Mouse (Mus musculus) forebrain, embryonic 15.5 days (tissue): ENCODE results near the gene Tiam1. TPM values are rescaled to one million over a fixed set of nuclear protein-coding genes. Genes with fewer than 3 reads are reported as not detected.

Source experiments
- ATAC-seq: fragments of 200-750 bp; cut with Nextera tagmentation; replicated peaks from 2 replicates; pipeline ENCODE4 v1.8.0; 2017; ENCODE audit warnings: mild to moderate bottlenecking, moderate TSS enrichment, moderate library complexity
- H3K27ac ChIP-seq: fragments of 300-500 bp; sonication (generic); replicated peaks from 2 replicates; pipeline ENCODE4 v1.5.1; 2015; ENCODE audit warnings: mild to moderate bottlenecking, inconsistent platforms
- H3K27me3 ChIP-seq: fragments of 300-500 bp; sonication (generic); 2 replicates; pipeline ENCODE4 v1.6.1; 2015; ENCODE audit warnings: inconsistent platforms
- H3K36me3 ChIP-seq: fragments of 300-500 bp; sonication (generic); 2 replicates; pipeline ENCODE4 v1.6.1; 2015; ENCODE audit warnings: mild to moderate bottlenecking, inconsistent platforms
- H3K4me1 ChIP-seq: fragments of 300-500 bp; sonication (generic); 2 replicates; pipeline ENCODE4 v1.6.1; 2015; ENCODE audit warnings: inconsistent platforms
- H3K4me2 ChIP-seq: fragments of 300-500 bp; sonication (generic); replicated peaks from 2 replicates; pipeline ENCODE4 v1.6.1; 2015; ENCODE audit warnings: mild to moderate bottlenecking, inconsistent platforms
- H3K4me3 ChIP-seq: fragments of 300-500 bp; sonication (generic); 2 replicates; pipeline ENCODE4 v1.5.1; 2015; ENCODE audit warnings: mild to moderate bottlenecking, inconsistent platforms
- H3K9ac ChIP-seq: fragments of 300-500 bp; sonication (generic); replicated peaks from 2 replicates; pipeline ENCODE4 v1.6.1; 2015; ENCODE audit warnings: mild to moderate bottlenecking, inconsistent platforms
- H3K9me3 ChIP-seq: fragments of 300-500 bp; sonication (generic); 2 replicates; pipeline ENCODE4 v1.6.1; 2016; ENCODE audit warnings: inconsistent platforms
- whole genome bisulfite sequencing: fragments of 180-500 bp; shearing (Covaris S2); methylation state at CpG from one replicate; pipeline ENCODE4 v1.1.7; 2015; ENCODE audit warnings: mixed read lengths; 5-methylcytosine and 5-hydroxymethylcytosine counted together
- polyA plus RNA-seq: library from polyadenylated mRNA; unstranded; fragments of >200 nt; fragmentation: Nextera tagmentation; extraction: Ambion mirVana; gene quantifications from 2 replicates; pipeline ENCODE4 v1.2.1, GENCODE M21; 2015

Tiam1 gene
- polyA plus RNA-seq, 1 experiment from 2014 or later = 35.1 TPM

DNA sequence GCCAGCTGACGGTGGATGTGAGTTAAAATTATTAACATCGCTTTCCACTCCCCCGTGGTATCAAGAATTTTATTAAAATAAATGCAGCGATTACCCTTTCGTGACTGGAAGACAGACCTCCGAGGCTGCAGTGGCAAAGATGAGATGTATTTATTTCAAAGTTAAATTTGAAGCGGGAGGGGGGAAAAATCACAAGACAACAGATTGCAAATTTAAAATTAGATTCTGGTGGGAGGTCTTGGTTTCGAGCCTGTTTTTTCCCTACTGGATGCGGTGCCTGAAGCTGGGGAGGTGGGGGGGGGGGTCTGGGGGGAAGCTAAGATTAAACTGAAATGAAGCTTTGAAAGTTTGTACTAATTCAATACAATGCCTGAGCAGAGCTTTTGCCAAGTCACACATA lies 235.9 kb downstream of the Tiam1 start:
- H3K4me2 ChIP-seq = no peak overlapping the region
- peaks cover 30% of the 10 kb centered on the region for H3K4me1 ChIP-seq
- H3K27ac ChIP-seq = no peak overlapping the region
- 54% methylated on average over 9 of the region's 9 CpGs for WGBS
- no peaks in the 10 kb centered on the region for H3K36me3 ChIP-seq
- no peaks in the 10 kb centered on the region for H3K9me3 ChIP-seq
- no peak for ATAC-seq
- H3K9ac ChIP-seq = no peak overlapping the region
- H3K27me3 ChIP-seq = no peaks in the 10 kb centered on the region
- no peak overlapping the region for H3K4me3 ChIP-seq

DNA sequence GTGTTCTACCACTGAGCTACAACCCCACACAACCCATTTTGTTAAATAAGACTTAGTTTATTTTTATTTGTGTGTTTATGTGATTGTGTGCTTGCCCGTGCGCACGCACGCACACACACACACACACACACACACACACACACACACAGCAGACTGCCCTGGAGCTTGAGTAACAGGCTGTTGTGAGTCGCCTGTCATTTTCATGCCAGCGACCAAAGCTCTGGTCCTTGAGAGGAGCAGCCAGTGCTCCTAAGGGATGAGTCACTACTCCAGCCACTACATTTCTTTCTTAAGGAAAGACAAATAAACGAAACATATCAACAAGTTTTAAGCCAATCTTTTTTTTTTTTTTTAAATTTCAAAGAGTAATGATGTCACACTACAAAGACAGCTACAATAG lies 236.7 kb downstream of the Tiam1 start:
- H3K27ac ChIP-seq = no peak overlapping the region
- no peak overlapping the region for H3K4me2 ChIP-seq
- peaks cover 30% of the 10 kb centered on the region for H3K4me1 ChIP-seq
- H3K36me3 ChIP-seq = no peaks in the 10 kb centered on the region
- no peaks in the 10 kb centered on the region for H3K9me3 ChIP-seq
- 90% methylated on average over 7 of the region's 7 CpGs for WGBS
- no peak overlapping the region for H3K4me3 ChIP-seq
- ATAC-seq = no peak
- H3K27me3 ChIP-seq = no peaks in the 10 kb centered on the region
- no peak overlapping the region for H3K9ac ChIP-seq

DNA sequence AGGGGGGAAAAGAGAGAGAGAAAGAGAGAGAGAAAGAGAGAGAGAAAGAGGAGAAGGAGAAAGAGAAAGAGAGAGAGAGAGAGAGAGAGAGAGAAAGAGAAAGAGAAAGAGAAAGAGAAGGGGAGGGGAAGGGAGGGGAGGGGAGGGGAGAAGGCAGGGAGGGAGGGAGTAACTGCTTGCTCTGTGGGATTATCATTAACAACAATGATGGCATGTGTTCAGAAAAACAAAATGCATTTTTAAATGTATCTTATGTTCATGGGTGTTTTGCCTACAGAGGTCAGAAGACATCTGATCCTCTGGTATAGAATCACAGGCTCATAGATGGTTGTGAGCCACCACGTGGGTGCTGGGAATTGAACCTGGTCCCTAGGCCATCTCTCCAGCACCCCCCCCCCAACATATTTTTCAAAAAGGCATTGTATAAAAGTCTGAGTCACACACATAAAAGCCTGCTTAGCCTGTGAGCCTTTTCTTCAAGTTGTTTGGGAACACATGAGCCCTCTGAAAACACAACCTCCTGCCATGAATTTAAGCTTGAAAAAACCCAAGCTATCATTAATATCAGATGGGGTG lies 237.8 kb downstream of the Tiam1 start:
- Histone ChIP-seq H3K4me1 (peaks cover 34% of the 10 kb centered on the region), H3K36me3 (no peaks in the 10 kb centered on the region), H3K4me3 (no peak overlapping the region), H3K9me3 (no peaks in the 10 kb centered on the region), H3K27ac (no peak overlapping the region), H3K9ac (no peak overlapping the region), H3K27me3 (no peaks in the 10 kb centered on the region), H3K4me2 (no peak overlapping the region)
- ATAC-seq = no peak
- WGBS = 86% methylated on average over 1 of the region's 1 CpGs

DNA sequence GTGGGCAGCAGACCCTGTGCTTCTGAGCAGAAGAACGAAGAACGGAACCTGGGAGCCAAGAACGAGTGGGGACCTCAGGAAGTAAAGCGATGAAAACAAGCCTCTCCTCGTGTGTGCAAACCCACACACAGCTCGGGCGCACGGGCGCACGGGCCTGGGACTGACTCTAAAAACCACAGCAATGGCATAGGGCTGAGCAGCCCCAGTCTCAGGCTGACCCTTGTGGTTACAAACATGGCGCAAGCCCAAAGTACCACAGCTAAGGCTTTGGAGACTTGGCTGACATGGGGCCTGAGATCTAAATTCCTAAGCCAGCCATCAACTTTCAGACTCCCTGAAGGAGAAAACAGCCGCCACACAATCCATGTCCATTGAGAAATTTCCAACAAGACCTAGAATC lies 239.4 kb downstream of the Tiam1 start:
- Histone ChIP-seq H3K9me3 (no peaks in the 10 kb centered on the region), H3K27me3 (no peaks in the 10 kb centered on the region)
- 94% methylated on average over 12 of the region's 12 CpGs for WGBS

DNA sequence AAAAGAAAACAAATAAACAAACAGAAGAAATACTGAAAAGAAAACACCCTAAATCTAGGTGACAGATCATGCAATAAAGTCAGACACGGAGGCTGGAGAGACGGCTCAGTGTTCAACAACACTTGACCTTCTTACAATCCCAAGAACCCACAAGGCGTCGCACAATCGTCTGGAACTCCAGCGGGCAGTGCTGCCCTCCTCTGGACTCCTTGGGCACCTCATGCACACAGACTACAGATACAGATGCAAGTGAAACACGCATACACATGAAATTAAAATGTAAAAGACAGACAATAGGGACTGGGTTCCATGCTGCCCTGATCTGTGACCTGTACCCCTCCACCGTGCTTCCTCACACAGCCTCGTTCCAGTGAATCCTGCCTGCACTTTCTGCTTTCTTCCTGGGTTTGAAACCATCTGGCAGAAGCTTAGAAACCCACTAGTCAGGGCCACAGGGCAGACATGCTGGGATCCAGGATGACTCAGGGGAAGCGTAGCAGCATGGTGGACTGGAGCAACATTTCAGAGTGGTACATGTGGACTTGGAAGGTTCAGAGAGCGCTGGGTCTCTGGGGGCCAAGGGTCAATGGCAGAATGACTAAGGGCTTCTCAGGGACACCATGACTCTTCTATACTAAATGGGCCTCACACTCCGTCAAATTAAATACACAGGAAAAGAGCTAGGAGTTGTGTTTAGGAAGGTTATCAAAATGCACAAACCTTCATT lies 240.8 kb downstream of the Tiam1 start:
- H3K27ac ChIP-seq = no peak overlapping the region
- H3K27me3 ChIP-seq = no peaks in the 10 kb centered on the region
- H3K4me1 ChIP-seq = peaks cover 32% of the 10 kb centered on the region
- ATAC-seq = no peak
- H3K9me3 ChIP-seq = no peaks in the 10 kb centered on the region
- H3K4me3 ChIP-seq = no peak overlapping the region
- 89% methylated on average over 12 of the region's 12 CpGs for WGBS
- no peak overlapping the region for H3K4me2 ChIP-seq
- H3K36me3 ChIP-seq = no peaks in the 10 kb centered on the region
- H3K9ac ChIP-seq = no peak overlapping the region

More for the DNA sequence above, 239.4 kb downstream of the Tiam1 start:
- peaks cover 37% of the 10 kb centered on the region for H3K4me1 ChIP-seq
- H3K4me3 ChIP-seq = no peak overlapping the region
- no peak overlapping the region for H3K27ac ChIP-seq
- no peak overlapping the region for H3K4me2 ChIP-seq
- no peak for ATAC-seq
- H3K36me3 ChIP-seq = no peaks in the 10 kb centered on the region
- H3K9ac ChIP-seq = no peak overlapping the region

DNA sequence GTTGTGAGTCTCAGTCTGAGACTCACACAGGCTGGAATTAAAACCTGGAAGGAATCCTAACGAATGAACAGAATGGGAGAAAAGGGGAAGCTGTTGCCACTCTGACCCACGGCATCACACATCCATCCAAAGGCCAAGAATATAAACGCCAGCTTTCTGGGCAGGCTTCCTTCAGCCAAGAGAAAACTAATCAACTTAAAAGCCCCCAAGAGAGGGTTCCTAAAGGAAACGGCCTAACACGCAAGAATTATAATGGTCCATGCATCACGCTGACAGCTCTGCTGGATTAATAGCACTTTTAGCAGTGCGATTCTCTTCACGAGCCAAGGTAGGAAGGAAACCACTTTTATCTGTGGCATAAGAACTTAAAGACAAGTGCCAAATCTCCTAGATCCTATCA lies 242.9 kb downstream of the Tiam1 start:
- Histone ChIP-seq H3K36me3 (no peaks in the 10 kb centered on the region), H3K4me2 (no peak overlapping the region), H3K9ac (no peak overlapping the region), H3K27ac (no peak overlapping the region), H3K4me1 (peaks cover 39% of the 10 kb centered on the region), H3K4me3 (no peak overlapping the region), H3K9me3 (no peaks in the 10 kb centered on the region), H3K27me3 (no peaks in the 10 kb centered on the region)
- whole genome bisulfite sequencing = 29% methylated on average over 8 of the region's 8 CpGs
- ATAC-seq = no peak

DNA sequence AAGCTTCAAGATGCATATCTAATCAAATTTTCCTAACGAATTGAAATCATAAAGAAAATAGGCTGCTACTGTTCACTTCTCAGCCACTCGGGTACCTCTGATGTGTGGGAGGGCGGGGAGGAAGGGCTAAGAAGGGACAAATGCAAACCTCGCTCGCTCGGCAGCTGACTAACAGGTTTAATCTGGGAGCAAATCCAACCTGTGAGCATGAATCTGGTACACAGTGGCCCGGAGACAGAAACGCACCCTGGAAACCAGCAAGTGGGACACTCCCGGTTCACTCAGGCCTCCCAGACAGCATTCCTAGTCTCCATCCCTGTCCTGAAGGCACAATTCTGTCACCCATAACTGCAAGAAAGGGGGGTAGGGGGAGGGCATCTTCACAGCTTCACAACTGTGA lies 244.4 kb downstream of the Tiam1 start:
- 41% methylated on average over 9 of the region's 9 CpGs for WGBS
- Histone ChIP-seq H3K4me1 (peaks cover 39% of the 10 kb centered on the region), H3K9ac (no peak overlapping the region), H3K4me2 (no peak overlapping the region), H3K36me3 (no peaks in the 10 kb centered on the region), H3K27ac (no peak overlapping the region), H3K4me3 (no peak overlapping the region), H3K9me3 (no peaks in the 10 kb centered on the region), H3K27me3 (no peaks in the 10 kb centered on the region)
- ATAC-seq = no peak

DNA sequence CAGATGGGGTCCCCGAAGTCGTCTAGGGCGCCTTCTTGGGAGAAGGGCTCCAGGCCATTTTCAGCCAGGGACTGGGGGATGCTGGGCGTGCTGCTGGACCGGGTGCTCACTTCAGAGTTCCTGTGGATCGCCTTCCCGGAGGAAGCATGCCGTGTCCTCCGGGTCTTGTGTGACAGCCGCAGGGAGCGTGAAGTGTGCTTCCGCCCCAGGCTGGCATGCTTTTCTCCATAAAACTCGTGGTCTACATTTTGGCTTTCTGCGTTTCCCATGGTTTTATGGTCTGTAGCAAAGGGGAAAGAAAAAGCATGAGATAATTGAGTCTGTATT lies 245.3 kb downstream of the Tiam1 start:
- peak overlapping the region; percentile 21 for H3K4me2 ChIP-seq
- H3K27me3 ChIP-seq = no peaks in the 10 kb centered on the region
- H3K4me3 ChIP-seq = no peak overlapping the region
- no peaks in the 10 kb centered on the region for H3K36me3 ChIP-seq
- no peak overlapping the region for H3K9ac ChIP-seq
- peaks cover 39% of the 10 kb centered on the region for H3K4me1 ChIP-seq
- no peaks in the 10 kb centered on the region for H3K9me3 ChIP-seq
- H3K27ac ChIP-seq = peak overlapping the region; percentile 65
- WGBS = 91% methylated on average over 14 of the region's 14 CpGs
- no peak for ATAC-seq

DNA sequence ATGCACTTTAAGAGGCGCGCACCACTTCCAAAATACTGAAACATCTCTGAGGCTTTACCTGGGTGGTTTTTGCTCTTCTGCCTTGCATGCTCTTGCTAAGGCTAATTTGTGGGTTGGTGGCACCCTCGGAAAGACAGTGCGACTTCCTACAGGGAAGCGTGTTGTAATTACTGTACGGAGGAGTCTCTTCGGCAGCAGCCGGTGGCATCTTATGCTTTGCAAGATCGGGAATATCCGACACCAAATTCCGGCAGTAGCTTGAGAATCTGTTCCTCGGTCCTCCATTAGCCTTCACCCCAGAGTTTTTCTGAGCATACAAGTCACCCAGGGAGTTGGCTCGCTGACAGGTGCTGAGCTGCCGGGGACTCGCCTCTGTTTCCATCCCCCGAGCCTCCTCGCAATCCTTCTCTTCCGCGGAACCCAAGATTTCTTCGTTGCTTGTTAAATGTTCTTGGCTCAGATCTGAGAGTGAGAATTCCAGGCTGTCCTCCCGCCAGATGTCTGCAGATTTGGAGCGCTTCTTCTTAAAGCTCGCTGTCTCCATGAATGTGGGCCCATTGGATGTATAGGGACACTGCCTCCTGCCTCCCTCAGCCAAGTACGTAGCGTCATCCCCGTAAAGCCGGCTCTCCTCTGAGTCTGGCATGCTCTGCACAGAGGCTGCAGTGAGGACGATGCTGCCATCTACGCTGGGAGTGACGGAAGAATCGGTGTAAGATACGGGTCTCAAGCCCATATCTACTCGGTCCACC lies 245.8 kb downstream of the Tiam1 start:
- peak overlapping the region; percentile 65 for H3K27ac ChIP-seq

DNA sequence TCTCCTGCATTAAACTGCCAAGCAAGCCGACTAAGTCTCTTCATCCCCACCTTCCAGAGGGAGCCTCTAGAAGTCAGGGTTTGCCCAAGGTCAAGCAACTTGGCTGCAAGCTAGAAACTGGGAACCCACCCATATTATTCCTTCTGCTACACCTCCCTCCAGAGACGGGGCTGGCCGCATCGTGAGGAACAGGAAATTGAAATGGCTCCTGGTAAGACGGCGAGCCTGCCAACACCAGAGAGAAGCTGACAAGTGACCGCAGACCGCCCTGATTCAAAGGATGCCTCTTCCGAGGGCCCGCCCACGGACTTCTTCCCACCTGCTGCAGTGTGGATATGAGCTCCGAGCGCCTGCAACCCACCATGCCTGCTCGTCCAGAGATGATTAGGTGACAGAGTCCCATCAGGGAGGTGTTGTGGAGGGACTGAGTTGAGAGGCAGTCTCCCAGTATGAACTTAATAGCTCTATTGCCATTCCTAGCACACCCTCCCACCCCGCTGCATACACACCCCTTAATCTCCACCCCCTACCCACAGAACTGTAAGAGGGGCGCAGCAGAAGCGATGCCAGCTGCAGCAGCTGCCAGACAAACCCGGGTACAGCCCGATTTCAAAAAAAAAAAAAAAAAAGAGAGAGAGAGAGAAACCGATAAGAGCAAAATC lies 246.6 kb downstream of the Tiam1 start:
- Histone ChIP-seq H3K27ac (peak overlapping the region; percentile 65), H3K27me3 (no peaks in the 10 kb centered on the region), H3K9me3 (no peaks in the 10 kb centered on the region), H3K4me2 (peak overlapping the region; percentile 21), H3K4me1 (peaks cover 39% of the 10 kb centered on the region), H3K9ac (no peak overlapping the region), H3K36me3 (no peaks in the 10 kb centered on the region), H3K4me3 (no peak overlapping the region)
- peak; percentile 69 for ATAC-seq
- 71% methylated on average over 20 of the region's 20 CpGs for WGBS

More for the DNA sequence above, 245.8 kb downstream of the Tiam1 start:
- peaks cover 39% of the 10 kb centered on the region for H3K4me1 ChIP-seq
- H3K9me3 ChIP-seq = no peaks in the 10 kb centered on the region
- ATAC-seq = peak; percentile 61
- no peaks in the 10 kb centered on the region for H3K36me3 ChIP-seq
- no peak overlapping the region for H3K4me3 ChIP-seq
- 70% methylated on average over 33 of the region's 33 CpGs for WGBS
- H3K9ac ChIP-seq = no peak overlapping the region
- no peaks in the 10 kb centered on the region for H3K27me3 ChIP-seq
- H3K4me2 ChIP-seq = peak overlapping the region; percentile 21

DNA sequence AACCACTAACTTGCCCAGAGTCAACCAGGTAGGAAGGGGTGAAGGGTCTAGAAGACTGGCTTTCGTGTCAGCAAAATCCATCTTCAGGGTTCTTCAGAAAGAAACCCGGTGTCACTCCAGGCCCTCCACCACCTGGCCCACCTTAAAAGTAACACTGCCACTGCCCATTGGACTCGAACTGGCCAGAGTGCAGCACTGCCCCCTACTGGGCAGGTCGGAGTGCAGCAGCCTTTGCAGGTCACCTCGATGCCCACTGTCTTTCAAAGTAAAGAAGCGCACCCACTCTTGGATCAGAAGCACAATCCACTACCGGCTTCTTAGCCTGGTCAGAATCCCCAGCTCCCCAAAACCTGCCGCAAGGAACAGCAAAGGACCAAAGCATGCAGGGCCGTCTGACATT lies 247.2 kb downstream of the Tiam1 start:
- Histone ChIP-seq H3K27ac (no peak overlapping the region), H3K4me3 (no peak overlapping the region), H3K4me1 (peaks cover 41% of the 10 kb centered on the region), H3K36me3 (no peaks in the 10 kb centered on the region), H3K9ac (no peak overlapping the region), H3K9me3 (no peaks in the 10 kb centered on the region), H3K27me3 (no peaks in the 10 kb centered on the region), H3K4me2 (no peak overlapping the region)
- no peak for ATAC-seq
- WGBS = 70% methylated on average over 9 of the region's 9 CpGs

DNA sequence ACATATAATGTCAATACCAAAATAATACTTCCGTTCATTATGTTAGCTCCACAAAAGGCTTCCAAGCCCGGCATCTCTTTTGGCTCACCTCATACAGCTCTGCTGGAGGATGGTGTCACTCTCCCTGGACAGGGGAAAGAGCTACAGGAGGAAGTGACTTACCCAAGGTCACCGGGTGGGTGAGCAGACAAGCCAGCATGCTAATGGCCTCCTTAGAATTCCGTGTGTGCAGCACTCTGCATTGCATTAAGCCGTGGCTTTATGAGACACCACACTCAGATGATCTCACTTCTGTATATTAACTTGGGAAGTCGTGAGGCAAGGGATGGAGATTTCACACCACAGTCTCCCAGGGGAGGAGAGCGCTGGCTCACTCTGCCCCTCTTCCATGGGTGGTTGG lies 248.3 kb downstream of the Tiam1 start:
- H3K9ac ChIP-seq = no peak overlapping the region
- H3K27me3 ChIP-seq = no peaks in the 10 kb centered on the region
- no peak overlapping the region for H3K4me2 ChIP-seq
- H3K9me3 ChIP-seq = no peaks in the 10 kb centered on the region
- no peak for ATAC-seq
- H3K4me1 ChIP-seq = peaks cover 44% of the 10 kb centered on the region
- no peaks in the 10 kb centered on the region for H3K36me3 ChIP-seq
- 80% methylated on average over 7 of the region's 7 CpGs for WGBS
- no peak overlapping the region for H3K27ac ChIP-seq
- no peak overlapping the region for H3K4me3 ChIP-seq
